Mouse (Mus musculus) ES-Bruce4 (cell line): ENCODE data around the gene Epdr1. TPM values are rescaled to one million over a fixed set of nuclear protein-coding genes. Genes with fewer than 3 reads are reported as not detected.

Experiments
- H3K27ac ChIP-seq: 2 replicates; pipeline ENCODE4 v1.5.1; 2012; ENCODE audit warnings: low read length, inconsistent platforms; ENCODE audit not compliant: insufficient read depth
- H3K27me3 ChIP-seq: 2 replicates; pipeline ENCODE4 v1.6.1; 2012; ENCODE audit warnings: mild to moderate bottlenecking, low read length, inconsistent platforms; ENCODE audit not compliant: control insufficient read depth, poor library complexity, insufficient read depth, severe bottlenecking
- H3K36me3 ChIP-seq: 2 replicates; pipeline ENCODE4 v1.6.1; 2012; ENCODE audit warnings: inconsistent platforms, mild to moderate bottlenecking, low read length, moderate library complexity; ENCODE audit not compliant: control insufficient read depth, poor library complexity, insufficient read depth, severe bottlenecking
- H3K4me1 ChIP-seq: one replicate; pipeline ENCODE4 v1.8.1; 2011; ENCODE audit warnings: low read length; ENCODE audit not compliant: control insufficient read depth, insufficient read depth
- H3K4me3 ChIP-seq: 2 replicates; pipeline ENCODE4 v1.5.1; 2011; ENCODE audit warnings: low read depth, mild to moderate bottlenecking, low read length
- H3K9ac ChIP-seq: 2 replicates; pipeline ENCODE4 v1.6.1; 2012; ENCODE audit warnings: low read depth, mild to moderate bottlenecking, inconsistent platforms; ENCODE audit not compliant: poor library complexity, severe bottlenecking
- H3K9me3 ChIP-seq: replicated peaks from 2 replicates; pipeline ENCODE4 v1.6.1; 2012; ENCODE audit warnings: mild to moderate bottlenecking, low read length, inconsistent platforms; ENCODE audit not compliant: control insufficient read depth, poor library complexity, insufficient read depth, severe bottlenecking
- CTCF ChIP-seq: IDR thresholded peaks from one replicate; pipeline ENCODE4 v1.8.1; 2011; ENCODE audit warnings: low read depth, low read length
- EP300 ChIP-seq: IDR thresholded peaks from 2 replicates; pipeline ENCODE4 v1.6.1; 2011; ENCODE audit warnings: low read depth, low read length; ENCODE audit not compliant: insufficient read depth
- POLR2A ChIP-seq: IDR thresholded peaks from one replicate; pipeline ENCODE4 v1.8.1; 2011; ENCODE audit warnings: low read length; ENCODE audit not compliant: insufficient read depth
- polyA plus RNA-seq: library from polyadenylated mRNA; stranded (reverse); fragments of >200 nt; gene quantifications from 2 replicates; pipeline ENCODE4 v1.2.4, GENCODE M21; 2011; ENCODE audit warnings: low read depth; ENCODE audit not compliant: missing spikeins, insufficient read depth, insufficient read length

Gene Epdr1
- polyA plus RNA-seq, 1 experiment = 2.5 TPM

- Histone ChIP-seq H3K27me3 (no peaks in the 10 kb centered on the region), H3K4me3 (no peak overlapping the region), H3K36me3 (no peaks in the 10 kb centered on the region), H3K9ac (no peak overlapping the region), H3K27ac (no peak overlapping the region), H3K9me3 (no peaks in the 10 kb centered on the region), H3K4me1 (no peaks in the 10 kb centered on the region)
- TF ChIP-seq POLR2A (no peak), EP300 (no peak), CTCF (no peak)
Measured at GRCm38 (mm10) chr13:19562510-19562909, 57.2 kb downstream of the Epdr1 start.

DNA sequence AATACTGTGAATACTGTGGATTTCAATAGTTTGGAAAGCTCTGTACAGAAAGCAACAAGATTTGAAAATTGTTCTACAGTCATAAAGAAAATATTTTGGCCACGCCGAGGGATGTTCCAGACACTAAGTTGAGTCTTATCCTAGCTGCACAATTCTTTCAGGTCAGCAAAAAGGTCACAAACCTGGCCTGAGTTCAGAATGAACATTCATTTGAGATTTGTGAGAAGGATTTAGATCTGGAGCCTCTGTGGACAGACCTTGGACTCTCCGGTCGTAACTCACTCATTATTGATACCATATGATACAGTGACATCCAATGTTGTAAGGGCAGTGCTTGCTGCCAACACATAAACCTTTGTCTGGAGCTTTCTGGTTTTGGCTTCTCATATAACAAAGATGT is 64.3 kb downstream of the Epdr1 start:
- H3K27me3 ChIP-seq = no peaks in the 10 kb centered on the region
- no peak overlapping the region for H3K4me3 ChIP-seq
- no peaks in the 10 kb centered on the region for H3K4me1 ChIP-seq
- peaks cover 5% of the 10 kb centered on the region; the same call in 1 of the 2 replicates for H3K9me3 ChIP-seq
- TF ChIP-seq CTCF = no peak
- no peak for TF ChIP-seq EP300
- TF ChIP-seq POLR2A = no peak
- H3K36me3 ChIP-seq = no peaks in the 10 kb centered on the region
- no peak overlapping the region for H3K9ac ChIP-seq
- no peak overlapping the region for H3K27ac ChIP-seq

Other genes starting within 250 kb of the Epdr1 start
- gene Stard3nl, start 224.1 kb downstream of the Epdr1 start, polyA plus RNA-seq = 45.4 and 63.7 TPM in 2 replicates
- 1.1 and 1.3 TPM in 2 replicates for gene Sfrp4, start 3.2 kb upstream of the Epdr1 start, polyA plus RNA-seq
- gene Nme8, start 77.9 kb upstream of the Epdr1 start, polyA plus RNA-seq = not detected in 2 replicates
- not detected in 2 replicates for gene Gpr141, start 204.3 kb upstream of the Epdr1 start, polyA plus RNA-seq